Mouse (Mus musculus) ovary, adult 18-20 months (tissue): ENCODE measurements around the gene Dixdc1.

ENCODE experiments used
- DNase-seq: peaks from one replicate; pipeline ENCODE4 v3.0.0; 2022; ENCODE audit warnings: low spot score, mixed read lengths

Gene Dixdc1

GRCm38 (mm10) chr9:50698418-50699409, 40.6 kb downstream of the Dixdc1 start:
- no peak for DNase-seq

DNA sequence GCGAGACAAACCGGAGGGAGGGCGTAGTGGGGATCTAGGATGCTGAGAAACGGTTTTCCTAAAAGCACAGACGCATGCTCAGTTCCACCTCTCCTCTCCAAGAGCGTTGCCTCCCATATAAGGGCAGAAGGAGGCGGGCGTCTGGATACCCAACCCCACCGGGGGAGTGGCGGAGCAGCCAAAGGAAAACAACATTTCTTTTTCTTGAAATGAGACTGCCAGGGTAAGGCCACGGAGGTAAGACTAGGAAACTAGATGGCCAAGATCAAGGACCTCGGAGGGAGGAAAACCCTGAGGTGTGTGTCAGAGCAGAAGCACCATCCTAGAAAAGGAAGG, 41.6 kb downstream of the Dixdc1 start:
- peak; percentile 61 for DNase-seq

DNA sequence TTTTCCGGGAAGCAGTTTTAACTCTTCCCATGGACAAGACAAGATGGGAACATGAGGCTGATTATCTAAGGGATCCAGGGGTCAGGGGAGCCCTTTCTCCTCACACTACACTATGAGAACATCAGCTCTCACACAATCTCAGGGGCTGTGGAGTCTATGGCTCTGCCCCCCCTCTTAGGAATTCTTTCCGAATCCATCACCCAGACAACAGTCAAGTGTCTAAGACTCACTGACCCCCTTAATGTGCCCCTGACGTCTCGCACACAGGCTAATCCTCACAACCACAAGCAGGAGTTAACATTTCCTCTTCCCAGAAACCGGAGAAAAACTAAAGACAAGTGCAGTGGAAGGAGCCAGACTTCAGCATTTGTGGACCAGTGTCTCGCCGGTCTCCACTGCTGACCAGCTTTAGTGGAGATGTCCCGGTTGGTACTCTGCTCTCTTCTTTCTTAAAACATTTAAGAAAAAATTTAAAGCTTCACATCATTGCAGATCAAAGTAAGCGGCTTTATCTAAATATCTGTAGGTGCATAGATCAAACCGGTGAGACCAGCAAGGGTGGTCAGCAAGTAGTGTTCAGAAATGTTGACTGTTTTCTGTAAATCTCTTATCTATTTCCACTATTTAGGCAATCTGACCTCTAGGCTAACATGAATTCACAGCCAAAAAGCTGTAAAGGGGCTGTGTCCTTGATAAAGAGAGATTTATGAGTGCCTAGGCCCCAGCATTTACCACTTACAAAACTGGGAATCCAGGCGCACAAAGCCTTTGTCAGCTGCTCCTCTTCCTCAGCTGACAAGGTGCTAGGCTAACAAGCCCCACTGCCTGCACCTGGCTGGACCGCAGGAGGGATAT, 42.2 kb downstream of the Dixdc1 start:
- DNase-seq, result no peak

- no peak for DNase-seq
Measured at GRCm38 (mm10) chr9:50695153-50695552, 44.2 kb downstream of the Dixdc1 start.

DNA sequence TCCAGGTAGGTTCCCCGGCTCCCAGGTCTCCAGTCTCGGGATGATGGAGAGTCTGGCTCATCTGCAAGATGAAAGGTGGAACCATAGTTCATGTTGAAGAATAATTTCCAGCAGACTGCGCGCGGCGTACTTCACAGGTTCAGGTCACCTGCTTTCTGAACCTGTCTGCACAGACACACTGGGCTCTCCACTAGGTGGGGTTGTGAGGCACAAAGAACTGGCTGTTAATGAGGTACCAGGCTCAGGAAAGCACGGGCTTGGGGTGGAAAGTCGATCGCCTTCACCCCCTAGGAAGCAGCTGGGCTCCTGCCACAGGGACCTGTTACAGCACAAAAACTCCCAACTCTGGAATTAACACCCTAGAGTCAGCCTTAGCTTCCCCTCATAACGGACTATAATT, 45.7 kb downstream of the Dixdc1 start:
- no peak for DNase-seq

- no peak for DNase-seq
Measured at GRCm38 (mm10) chr9:50692626-50693580, 46.4 kb downstream of the Dixdc1 start.

DNA sequence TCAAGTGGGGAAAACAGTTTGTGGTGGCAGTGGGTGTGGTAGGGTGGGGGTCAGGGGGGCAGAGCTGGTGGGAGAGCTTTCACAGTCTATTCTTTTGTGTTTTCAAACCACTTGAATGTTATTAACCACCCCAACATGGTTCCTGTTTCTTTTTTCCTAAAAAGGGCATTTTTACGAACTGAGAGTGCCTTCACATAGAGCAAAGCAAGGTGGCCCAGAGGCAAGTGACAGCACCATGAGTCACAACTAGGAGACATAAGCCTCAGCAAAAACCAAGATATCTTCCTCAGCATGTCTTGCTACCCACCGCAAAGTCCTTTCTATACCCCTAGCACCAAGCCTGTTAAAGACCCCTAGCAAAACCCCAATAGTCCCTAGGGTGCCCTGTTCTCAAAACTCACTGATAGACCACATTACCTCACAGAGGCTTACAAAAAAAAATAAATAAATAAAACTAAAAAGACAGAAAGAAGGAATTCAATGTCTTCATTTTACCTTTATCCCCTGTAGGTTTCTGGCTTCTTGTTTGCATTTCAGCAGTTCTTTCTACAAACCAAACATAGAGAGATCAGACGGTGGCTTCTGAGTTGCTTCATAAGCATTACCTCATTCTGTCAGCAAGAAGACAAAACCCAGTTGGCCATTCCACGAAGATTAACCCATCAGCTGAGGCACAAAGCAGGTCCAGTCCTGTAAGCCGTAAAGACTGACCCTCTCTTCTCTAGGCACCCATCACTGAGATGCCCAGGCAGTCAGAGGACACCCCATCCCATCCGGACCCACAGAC, 52.3 kb downstream of the Dixdc1 start:
- no peak for DNase-seq

GRCm38 (mm10) chr9:50681727-50682126, 57.6 kb downstream of the Dixdc1 start:
- no peak for DNase-seq

DNA sequence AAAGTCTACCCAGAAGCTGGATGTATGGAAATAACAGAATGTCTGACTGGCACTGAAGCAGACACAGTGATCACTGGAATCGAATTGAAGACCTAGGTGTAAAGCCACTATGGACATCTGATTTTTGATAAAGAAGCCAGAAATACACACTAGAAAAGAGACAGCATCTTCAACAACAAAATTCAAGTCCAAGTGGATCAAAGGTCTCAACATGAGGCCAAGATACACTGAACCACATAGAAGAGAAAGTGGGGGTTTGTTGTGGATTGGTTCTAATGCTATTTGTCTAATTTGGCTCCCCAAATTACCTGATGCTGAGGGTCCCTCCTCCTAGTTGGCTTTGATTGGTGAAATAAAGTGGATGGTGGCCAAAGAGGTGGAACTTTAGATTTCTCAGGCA, 59.9 kb downstream of the Dixdc1 start:
- no peak for DNase-seq

DNA sequence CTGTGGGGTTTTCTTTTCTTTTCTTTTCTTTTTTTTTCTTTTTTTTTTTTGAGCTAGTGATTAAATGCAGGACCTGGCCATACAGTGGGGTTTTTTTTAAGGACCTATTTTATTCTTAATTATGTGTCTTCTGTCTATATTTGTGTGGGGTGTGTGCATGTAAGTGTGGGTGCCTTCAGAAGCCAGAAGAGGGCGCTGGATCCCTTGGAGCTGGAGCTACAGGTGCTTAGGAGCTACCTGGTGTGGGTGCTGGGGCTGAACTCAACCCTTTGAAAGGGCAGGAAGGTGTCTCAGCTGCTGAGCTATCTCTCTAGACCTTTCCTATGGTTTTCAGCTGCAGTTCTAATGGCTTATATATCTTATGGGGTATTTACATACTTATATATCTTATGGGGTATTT, 64.5 kb downstream of the Dixdc1 start:
- DNase-seq, result no peak

DNA sequence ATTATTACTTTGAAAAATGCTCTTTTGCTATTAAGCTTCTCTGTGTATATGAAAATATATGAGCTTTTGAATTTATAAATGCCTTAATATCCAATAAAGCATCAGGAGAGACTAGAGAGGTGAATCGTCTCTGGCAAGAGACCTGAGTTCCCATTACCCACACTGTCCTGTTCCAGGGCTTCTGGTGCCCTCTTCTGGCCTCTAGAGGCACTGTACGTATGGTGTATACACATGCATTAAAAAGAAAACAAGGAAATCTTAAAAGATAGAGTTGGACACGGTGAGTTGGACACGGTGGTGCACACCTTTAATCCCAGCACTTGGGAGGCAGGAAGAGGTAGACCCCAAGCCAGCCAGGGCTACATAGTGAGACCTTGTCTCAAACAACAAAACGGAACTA, 68.6 kb downstream of the Dixdc1 start:
- peak; percentile 11 for DNase-seq

- DNase-seq, result no peak
Measured at GRCm38 (mm10) chr9:50667579-50668498, 71.5 kb downstream of the Dixdc1 start.

GRCm38 (mm10) chr9:50666442-50666841, 72.9 kb downstream of the Dixdc1 start:
- no peak for DNase-seq

DNA sequence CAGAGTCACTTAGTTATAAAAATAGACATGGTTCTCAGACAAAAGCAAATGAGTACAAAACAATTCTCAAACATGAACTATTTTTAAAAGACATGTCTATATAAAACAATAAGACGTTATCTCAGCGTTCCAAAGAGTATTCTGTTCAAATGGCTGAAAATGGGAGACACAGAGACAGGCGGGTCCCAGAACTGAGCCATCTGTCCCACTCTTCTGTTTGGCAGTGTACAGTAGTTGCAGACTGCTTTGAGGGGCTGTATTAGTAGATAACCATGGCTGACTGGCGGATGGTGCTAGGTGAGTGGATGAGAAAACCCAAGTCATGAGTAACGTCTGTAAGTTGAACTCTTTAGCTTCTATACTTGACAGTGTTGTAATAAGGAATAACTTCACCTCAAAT, 74.5 kb downstream of the Dixdc1 start:
- DNase-seq, result no peak

GRCm38 (mm10) chr9:50660431-50660830, 78.9 kb downstream of the Dixdc1 start:
- DNase-seq, result no peak

DNA sequence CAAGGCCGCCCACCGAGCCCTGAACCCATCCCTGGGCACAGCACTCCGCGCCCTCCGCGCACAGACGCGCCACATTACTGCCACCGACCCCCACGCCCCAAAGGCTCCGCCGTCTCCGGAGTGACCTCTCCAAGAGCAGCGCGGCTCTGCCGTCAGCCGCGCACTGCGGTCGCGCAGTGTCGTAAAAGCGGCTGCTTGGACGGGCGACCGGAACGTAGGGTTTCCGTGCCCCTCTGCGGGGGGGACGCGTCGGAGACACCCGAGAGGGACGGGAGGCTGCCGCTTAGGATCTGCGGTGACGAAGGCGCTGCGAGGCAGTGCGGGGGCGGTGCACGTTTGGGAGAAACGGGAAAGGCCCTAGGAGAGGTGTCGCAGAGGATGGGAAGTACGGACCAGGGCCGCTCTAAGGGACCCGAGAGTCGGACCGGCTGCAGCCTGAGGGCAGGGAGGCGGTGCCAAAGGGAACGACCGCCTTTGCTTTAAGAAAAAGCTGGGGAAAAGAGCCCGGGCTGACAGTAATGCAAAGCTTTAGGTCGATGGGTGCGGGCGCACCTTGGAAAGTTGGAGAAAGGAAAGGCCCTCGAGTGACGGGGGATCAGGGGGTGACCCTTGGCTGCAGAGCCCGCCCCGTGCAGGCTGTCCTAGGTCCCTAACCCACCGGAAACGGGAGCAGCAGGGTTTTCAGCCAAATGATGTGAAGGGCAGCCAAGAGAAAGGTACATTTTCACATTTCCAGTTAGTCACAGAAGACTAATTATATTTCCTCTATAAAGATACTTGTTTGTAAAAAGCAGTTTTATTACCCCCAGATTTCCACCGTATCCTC, 79.7 kb downstream of the Dixdc1 start, which contains the start of gene Dlat:
Dlat (minus strand) TSS at position 389 of the 826 bp plus-strand sequence.
- DNase-seq, result peak; percentile 82

DNA sequence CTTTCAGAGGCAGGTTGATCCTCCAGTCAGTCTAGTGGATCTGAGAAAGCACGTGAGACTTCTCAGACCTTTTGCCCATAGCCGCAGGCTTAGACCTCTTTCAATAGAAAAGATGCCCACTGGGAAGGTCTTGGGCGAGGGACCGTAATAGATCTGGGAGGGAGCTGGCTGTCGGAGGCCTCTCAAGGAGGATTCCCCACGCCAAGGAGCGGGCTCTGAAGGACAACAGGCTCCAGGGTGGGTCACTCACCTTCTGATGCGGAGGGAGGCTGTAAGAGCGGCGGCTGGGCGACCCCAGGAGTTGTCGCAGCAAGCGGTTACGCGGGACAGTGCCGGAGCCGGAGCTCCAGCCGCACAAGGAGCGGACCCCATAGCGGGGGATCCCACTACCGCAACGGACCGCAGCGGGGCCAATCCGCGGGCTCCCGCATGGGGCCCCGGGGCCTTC, 80.4 kb downstream of the Dixdc1 start:
- DNase-seq, result no peak

GRCm38 (mm10) chr9:50658391-50658790, 80.9 kb downstream of the Dixdc1 start:
- DNase-seq, result no peak

DNA sequence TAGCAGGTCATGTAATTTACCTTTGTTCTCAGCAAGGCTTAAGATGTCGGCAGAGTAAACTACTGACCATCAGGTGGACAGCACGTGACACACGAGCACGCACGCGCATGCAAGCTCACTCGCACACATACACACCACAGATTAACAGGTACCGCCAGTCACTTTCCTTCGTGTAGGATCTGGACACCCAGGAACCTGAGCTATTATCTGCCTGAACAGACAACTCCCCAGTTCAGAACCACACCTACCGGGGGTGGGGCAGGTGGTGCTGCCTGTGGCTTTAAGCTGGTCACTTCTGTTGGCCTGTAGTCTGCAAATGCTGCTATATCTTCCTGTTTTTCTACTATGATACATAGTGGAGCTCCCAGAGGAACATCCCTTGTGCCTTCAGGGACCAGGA, 88.8 kb downstream of the Dixdc1 start:
- DNase-seq, result no peak
